Mouse (Mus musculus) limb, embryonic 11.5 days (tissue): ENCODE data around the gene Fam78a. TPM values are rescaled to one million over a fixed set of nuclear protein-coding genes. Genes with fewer than 3 reads are reported as not detected.

ENCODE experiments used
- ATAC-seq: fragments of 200-750 bp; cut with Nextera tagmentation; 2 replicates; pipeline ENCODE4 v1.8.0; 2017; ENCODE audit warnings: low read depth; ENCODE audit not compliant: insufficient number of reproducible peaks, low FRiP score, low TSS enrichment
- DNase-seq: peaks from one replicate; pipeline ENCODE4 v3.0.0-alpha.2; 2015; ENCODE audit warnings: low spot score
- H3K27ac ChIP-seq: fragments of 300-500 bp; sonication (generic); replicated peaks from 2 replicates; pipeline ENCODE4 v1.5.1; 2014; ENCODE audit warnings: low read depth, mild to moderate bottlenecking, low read length
- H3K27me3 ChIP-seq: fragments of 300-500 bp; sonication (generic); 2 replicates; pipeline ENCODE4 v1.6.1; 2014; ENCODE audit warnings: mild to moderate bottlenecking, low read length, mixed read lengths; ENCODE audit not compliant: control insufficient read depth, insufficient read depth
- H3K36me3 ChIP-seq: fragments of 300-500 bp; sonication (generic); 2 replicates; pipeline ENCODE4 v1.6.1; 2014; ENCODE audit warnings: mild to moderate bottlenecking, low read length, moderate library complexity, mixed read lengths; ENCODE audit not compliant: control insufficient read depth, insufficient read depth
- H3K4me1 ChIP-seq: fragments of 300-500 bp; sonication (generic); 2 replicates; pipeline ENCODE4 v1.6.1; 2014; ENCODE audit warnings: low read length, mixed read lengths; ENCODE audit not compliant: control insufficient read depth, insufficient read depth
- H3K4me2 ChIP-seq: fragments of 300-500 bp; sonication (generic); 2 replicates; pipeline ENCODE4 v1.6.1; 2014; ENCODE audit warnings: low read depth, mild to moderate bottlenecking, moderate library complexity; ENCODE audit not compliant: severe bottlenecking
- H3K4me3 ChIP-seq: fragments of 300-500 bp; sonication (generic); 2 replicates; pipeline ENCODE4 v1.5.1; 2014; ENCODE audit warnings: low read depth, low read length
- H3K9ac ChIP-seq: fragments of 300-500 bp; sonication (generic); 2 replicates; pipeline ENCODE4 v1.6.1; 2014; ENCODE audit warnings: mild to moderate bottlenecking, low read length
- H3K9me3 ChIP-seq: fragments of 300-500 bp; sonication (generic); 2 replicates; pipeline ENCODE4 v1.6.1; 2016; ENCODE audit warnings: low read length; ENCODE audit not compliant: control insufficient read depth
- WGBS: fragments of 180-500 bp; shearing (Covaris S2); extraction: QIAGEN DNeasy Blood & Tissue Kit; methylation state at CpG from one replicate; pipeline ENCODE4 v1.1.7; 2014; 5-methylcytosine and 5-hydroxymethylcytosine counted together
- polyA plus RNA-seq: library from polyadenylated mRNA; unstranded; fragments of >200 nt; fragmentation: Nextera tagmentation; extraction: Ambion mirVana; gene quantifications from 2 replicates; pipeline ENCODE4 v1.2.1, GENCODE M21; 2014

Fam78a gene
- polyA plus RNA-seq, 1 experiment from 2014 or later: 1.9 TPM

DNA sequence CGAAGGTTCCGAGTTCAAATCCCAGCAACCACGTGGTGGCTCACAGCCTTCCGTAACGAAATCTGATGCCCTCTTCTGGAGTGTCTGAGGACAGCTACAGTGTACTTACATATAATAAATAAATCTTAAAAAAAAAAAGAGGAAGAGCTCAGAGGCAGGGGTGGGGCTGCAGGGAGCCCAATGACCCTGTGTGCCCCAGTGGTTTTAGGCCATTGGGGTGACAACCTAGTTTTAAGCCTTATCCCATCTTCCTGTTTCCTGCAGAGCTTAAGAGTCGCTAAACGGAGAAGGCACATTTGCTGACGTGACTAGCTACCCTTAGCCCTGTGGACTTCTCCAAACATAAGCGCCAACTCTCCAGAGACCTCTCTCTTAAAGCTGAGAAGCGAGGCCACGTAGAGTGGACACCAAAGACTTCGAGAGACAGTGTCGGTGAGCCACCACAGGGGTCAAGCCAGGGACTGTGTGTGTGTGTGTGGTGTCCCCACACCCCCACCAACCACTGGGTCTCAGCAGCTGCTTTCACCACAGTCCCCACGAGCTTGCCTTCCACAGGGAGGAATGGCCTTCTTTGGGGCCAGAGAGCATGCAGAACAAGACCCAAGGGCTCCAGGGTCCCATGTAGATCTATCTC lies 3.2 kb downstream of the Fam78a start:
- DNase-seq (no peak), ATAC-seq (no peak)
- no peak overlapping the region for H3K4me3 ChIP-seq
- H3K9me3 ChIP-seq: no peaks in the 10 kb centered on the region
- H3K36me3 ChIP-seq: no peaks in the 10 kb centered on the region
- peaks cover 25% of the 10 kb centered on the region for H3K27me3 ChIP-seq
- H3K4me1 ChIP-seq: peaks cover 9% of the 10 kb centered on the region
- no peak overlapping the region for H3K27ac ChIP-seq
- WGBS: 80% methylated on average over 14 of the region's 14 CpGs
- H3K9ac ChIP-seq: no peak overlapping the region
- H3K4me2 ChIP-seq: no peak overlapping the region

DNA sequence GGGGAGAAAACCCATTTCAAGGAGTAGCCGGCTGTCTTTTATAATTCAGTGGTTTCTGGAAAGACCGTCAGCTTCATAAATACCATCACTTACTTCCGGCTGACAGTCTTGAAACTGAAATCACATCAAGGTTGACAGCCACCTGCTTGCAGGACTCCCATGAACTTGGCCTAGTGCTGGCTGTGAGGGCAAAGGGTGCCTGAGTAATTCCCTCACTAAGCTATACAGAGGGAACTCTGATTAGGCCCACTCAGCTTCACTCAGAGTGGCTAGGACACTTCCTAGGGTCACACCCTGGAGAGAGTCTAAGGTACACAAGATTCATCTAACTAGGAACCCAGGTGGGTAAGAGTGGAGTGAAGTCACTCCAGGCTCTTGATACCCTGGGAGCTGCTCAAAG lies 4.0 kb downstream of the Fam78a start:
- H3K27ac ChIP-seq: no peak overlapping the region
- peaks cover 9% of the 10 kb centered on the region for H3K4me1 ChIP-seq
- no peak overlapping the region for H3K4me3 ChIP-seq

DNA sequence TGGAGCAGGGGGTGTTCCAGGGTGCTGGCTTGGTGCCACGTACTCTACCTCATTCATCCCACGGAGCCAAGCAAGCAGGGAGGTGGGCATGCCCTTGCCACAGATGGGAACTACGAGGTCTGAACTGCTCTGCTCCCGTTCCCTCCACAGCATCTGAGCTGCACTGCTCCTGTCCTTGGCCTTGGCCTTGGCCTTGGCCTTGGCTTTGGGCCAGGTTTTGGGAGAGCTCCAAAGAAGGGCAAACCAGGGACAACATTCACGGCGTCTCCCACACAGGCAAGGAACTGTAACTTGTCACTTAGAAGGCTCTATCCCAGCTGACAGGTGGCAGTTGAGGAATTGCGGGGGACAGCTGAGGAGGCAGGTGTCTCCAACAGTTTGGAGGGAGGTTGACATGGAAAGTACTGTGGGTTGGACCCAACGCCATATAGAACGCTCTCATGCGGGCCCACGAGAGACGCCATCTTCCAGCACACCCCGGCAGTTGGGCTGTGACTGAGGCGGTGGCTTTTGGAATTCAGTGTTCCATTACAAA lies 5.4 kb downstream of the Fam78a start:
- DNase-seq: no peak
- H3K9ac ChIP-seq: no peak overlapping the region
- no peak overlapping the region for H3K4me2 ChIP-seq
- no peaks in the 10 kb centered on the region for H3K36me3 ChIP-seq
- no peaks in the 10 kb centered on the region for H3K9me3 ChIP-seq
- 91% methylated on average over 14 of the region's 14 CpGs for WGBS
- ATAC-seq: 0 out of 2 replicates have a peak, but pooled peaks have one; percentile 27
- no peak overlapping the region for H3K27ac ChIP-seq
- peaks cover 24% of the 10 kb centered on the region for H3K27me3 ChIP-seq
- H3K4me1 ChIP-seq: peaks cover 8% of the 10 kb centered on the region
- no peak overlapping the region for H3K4me3 ChIP-seq

More for the DNA sequence above, 4.0 kb downstream of the Fam78a start:
- no peak for ATAC-seq
- no peak for DNase-seq
- Histone ChIP-seq H3K36me3 (no peaks in the 10 kb centered on the region), H3K4me2 (no peak overlapping the region), H3K9ac (no peak overlapping the region), H3K9me3 (no peaks in the 10 kb centered on the region), H3K27me3 (peaks cover 25% of the 10 kb centered on the region)
- 93% methylated on average over 3 of the region's 3 CpGs for WGBS

DNA sequence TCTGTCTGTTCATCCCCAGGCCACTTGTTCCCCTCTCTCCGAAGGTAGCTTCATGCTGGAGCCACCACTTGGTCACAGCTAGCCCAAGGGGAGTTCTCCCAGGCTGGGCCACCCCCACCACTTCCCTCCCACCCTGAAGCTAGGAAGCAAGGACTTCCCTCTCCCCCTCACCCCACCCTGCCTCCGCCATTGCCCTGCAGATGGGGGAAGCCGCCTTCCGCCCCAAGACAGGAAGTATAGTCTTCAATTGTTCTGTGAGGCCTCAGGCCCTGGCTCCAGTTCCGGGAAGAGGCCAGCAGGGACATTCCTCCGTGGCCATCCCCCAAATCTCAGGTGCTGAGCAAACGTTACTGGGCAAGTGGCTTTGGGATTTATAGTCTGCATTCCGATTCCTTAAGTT lies 6.1 kb downstream of the Fam78a start:
- WGBS: 53% methylated on average over 8 of the region's 8 CpGs
- Histone ChIP-seq H3K27ac (no peak overlapping the region), H3K4me3 (no peak overlapping the region), H3K36me3 (no peaks in the 10 kb centered on the region), H3K9ac (no peak overlapping the region), H3K4me2 (no peak overlapping the region), H3K27me3 (peaks cover 17% of the 10 kb centered on the region), H3K4me1 (peaks cover 3% of the 10 kb centered on the region; the same call in 1 of the 2 replicates), H3K9me3 (no peaks in the 10 kb centered on the region)
- no peak for DNase-seq
- ATAC-seq: no peak

DNA sequence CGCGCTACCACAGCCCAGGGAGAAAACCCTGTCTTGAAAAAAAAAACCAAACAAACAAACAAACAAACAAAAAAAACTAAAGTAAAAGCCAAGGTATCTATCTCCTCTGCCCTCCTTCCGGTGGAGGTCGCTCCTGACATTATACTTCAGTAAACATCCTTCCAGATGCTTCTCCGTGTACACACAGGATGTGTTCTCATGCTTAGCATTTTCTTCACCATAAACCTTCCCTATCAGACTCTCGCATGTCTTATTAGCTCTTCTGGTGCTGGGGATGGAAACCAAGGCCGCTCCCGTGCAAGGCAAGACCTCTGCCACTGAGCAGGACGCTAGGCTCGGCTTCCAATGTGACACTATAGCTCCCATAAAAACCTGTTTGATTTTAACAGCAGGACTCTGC lies 6.9 kb downstream of the Fam78a start:
- Histone ChIP-seq H3K4me3 (no peak overlapping the region), H3K27me3 (peaks cover 11% of the 10 kb centered on the region), H3K4me1 (no peaks in the 10 kb centered on the region), H3K4me2 (no peak overlapping the region), H3K9me3 (no peaks in the 10 kb centered on the region), H3K27ac (no peak overlapping the region), H3K36me3 (no peaks in the 10 kb centered on the region), H3K9ac (no peak overlapping the region)
- DNase-seq (no peak), ATAC-seq (no peak)
- 80% methylated on average over 10 of the region's 10 CpGs for WGBS

DNA sequence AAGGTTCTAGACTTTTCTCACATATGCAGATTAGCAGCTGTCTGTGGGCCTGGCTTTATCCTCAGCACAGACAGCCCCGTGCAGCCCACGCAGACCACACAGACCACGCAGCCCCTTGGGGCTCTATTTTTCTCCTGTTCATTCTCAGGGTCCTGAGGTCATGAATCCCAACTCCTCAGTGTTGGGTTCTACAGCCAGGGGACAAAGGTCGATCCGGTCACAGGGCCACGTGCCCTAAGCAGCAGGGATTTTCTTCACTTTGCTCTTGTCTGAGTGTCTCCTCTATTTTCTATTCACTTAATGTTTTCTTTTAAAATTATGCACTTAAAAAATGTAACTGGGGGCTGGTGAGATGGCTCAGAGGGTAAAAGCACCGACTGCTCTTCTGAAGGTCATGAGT lies 9.3 kb downstream of the Fam78a start:
- Histone ChIP-seq H3K9ac (no peak overlapping the region), H3K4me1 (no peaks in the 10 kb centered on the region), H3K27me3 (no peaks in the 10 kb centered on the region), H3K9me3 (no peaks in the 10 kb centered on the region), H3K27ac (no peak overlapping the region), H3K4me2 (no peak overlapping the region), H3K4me3 (no peak overlapping the region), H3K36me3 (no peaks in the 10 kb centered on the region)
- DNase-seq: no peak
- no peak for ATAC-seq
- WGBS: 79% methylated on average over 7 of the region's 7 CpGs

DNA sequence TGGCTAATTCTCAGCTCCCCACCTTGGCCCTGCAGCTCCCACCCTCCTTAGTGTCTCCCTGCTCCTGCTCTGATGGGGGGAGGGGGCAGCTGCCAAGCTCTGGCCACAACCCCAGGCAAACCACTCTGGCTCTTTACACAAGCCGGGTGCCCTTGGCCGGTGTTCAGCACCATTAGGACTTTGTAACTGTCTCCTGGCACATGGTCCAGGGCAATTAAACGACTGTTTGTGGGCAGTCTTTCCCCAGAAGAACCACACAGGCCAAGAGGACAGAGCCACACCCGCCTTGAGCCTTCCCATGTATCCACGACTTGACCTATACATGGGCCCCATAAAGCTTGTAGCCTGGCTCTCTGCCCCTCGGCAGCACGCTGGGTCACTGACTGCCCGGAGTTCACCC lies 10.3 kb downstream of the Fam78a start:
- Histone ChIP-seq H3K4me3 (no peak overlapping the region), H3K36me3 (no peaks in the 10 kb centered on the region), H3K9me3 (no peaks in the 10 kb centered on the region), H3K4me2 (no peak overlapping the region), H3K9ac (no peak overlapping the region), H3K27me3 (no peaks in the 10 kb centered on the region), H3K27ac (no peak overlapping the region), H3K4me1 (no peaks in the 10 kb centered on the region)
- no peak for ATAC-seq
- DNase-seq: no peak
- WGBS: 65% methylated on average over 8 of the region's 8 CpGs

DNA sequence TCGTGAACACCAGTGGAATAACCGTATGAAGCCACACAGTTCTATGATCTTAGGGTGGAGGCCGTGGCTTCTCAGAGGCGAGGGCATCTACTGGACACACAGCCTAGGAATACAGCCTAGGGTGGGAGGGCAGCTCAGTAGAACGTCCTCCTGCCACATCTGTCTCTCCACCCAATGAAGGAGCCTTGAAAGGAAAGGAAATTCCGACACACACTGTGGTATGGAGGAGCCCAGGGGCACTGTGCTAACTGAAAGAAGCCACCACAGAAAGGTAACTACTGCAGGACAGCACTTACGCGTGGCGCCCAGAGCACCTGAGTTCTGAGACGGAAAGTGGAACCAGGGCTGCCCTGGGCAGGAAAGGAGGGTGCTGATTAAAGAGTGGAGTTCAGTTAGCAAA lies 13.9 kb downstream of the Fam78a start:
- DNase-seq (no peak), ATAC-seq (no peak)
- Histone ChIP-seq H3K36me3 (no peaks in the 10 kb centered on the region), H3K4me1 (0 out of 2 replicates have a peak, but pooled peaks cover 4% of the 10 kb centered on the region), H3K27ac (no peak overlapping the region), H3K27me3 (no peaks in the 10 kb centered on the region), H3K4me3 (no peak overlapping the region), H3K9ac (no peak overlapping the region), H3K4me2 (no peak overlapping the region), H3K9me3 (no peaks in the 10 kb centered on the region)
- WGBS: 91% methylated on average over 10 of the region's 10 CpGs
